Mouse (Mus musculus) liver, embryonic 13.5 days (tissue): ENCODE measurements around the gene Urm1. TPM values are rescaled to one million over a fixed set of nuclear protein-coding genes. Genes with fewer than 3 reads are reported as not detected.

ENCODE experiments used
- ATAC-seq: fragments of 200-750 bp; cut with Nextera tagmentation; 2 replicates; pipeline ENCODE4 v1.8.0; 2017; ENCODE audit warnings: low read depth, mild to moderate bottlenecking, moderate number of reproducible peaks, moderate library complexity
- DNase-seq: peaks from one replicate; pipeline ENCODE4 v3.0.0; 2022
- H3K27ac ChIP-seq: fragments of 300-500 bp; sonication (generic); 2 replicates; pipeline ENCODE4 v1.5.1; 2015; ENCODE audit warnings: moderate library complexity, mild to moderate bottlenecking, inconsistent platforms
- H3K27me3 ChIP-seq: fragments of 300-500 bp; sonication (generic); 2 replicates; pipeline ENCODE4 v1.6.1; 2015; ENCODE audit warnings: mild to moderate bottlenecking, inconsistent platforms
- H3K36me3 ChIP-seq: fragments of 300-500 bp; sonication (generic); 2 replicates; pipeline ENCODE4 v1.6.1; 2015; ENCODE audit warnings: mild to moderate bottlenecking, inconsistent platforms
- H3K4me1 ChIP-seq: fragments of 300-500 bp; sonication (generic); replicated peaks from 2 replicates; pipeline ENCODE4 v1.6.1; 2015; ENCODE audit warnings: inconsistent platforms
- H3K4me2 ChIP-seq: fragments of 300-500 bp; sonication (generic); 2 replicates; pipeline ENCODE4 v1.6.1; 2015; ENCODE audit warnings: inconsistent platforms, mild to moderate bottlenecking, moderate library complexity
- H3K4me3 ChIP-seq: fragments of 300-500 bp; sonication (generic); replicated peaks from 2 replicates; pipeline ENCODE4 v1.5.1; 2015; ENCODE audit warnings: mild to moderate bottlenecking, inconsistent platforms
- H3K9ac ChIP-seq: fragments of 300-500 bp; sonication (generic); 2 replicates; pipeline ENCODE4 v1.6.1; 2015; ENCODE audit warnings: mild to moderate bottlenecking, inconsistent platforms
- H3K9me3 ChIP-seq: fragments of 300-500 bp; sonication (generic); replicated peaks from 2 replicates; pipeline ENCODE4 v1.6.1; 2016; ENCODE audit warnings: inconsistent platforms
- WGBS: fragments of 180-500 bp; shearing (Covaris S2); methylation state at CpG from one replicate; pipeline ENCODE4 v1.1.7; 2015; ENCODE audit not compliant: insufficient replicate concordance; 5-methylcytosine and 5-hydroxymethylcytosine counted together
- microRNA-seq: library from miRNA; unstranded; fragments of <30 nt; microRNA quantifications from one replicate; pipeline ENCODE4, GENCODE M21; 2016
- polyA plus RNA-seq: library from polyadenylated mRNA; unstranded; fragments of >200 nt; fragmentation: Nextera tagmentation; extraction: Ambion mirVana; gene quantifications from 2 replicates; pipeline ENCODE4 v1.2.1, GENCODE M21; 2015

Urm1 gene
- polyA plus RNA-seq, 1 experiment from 2014 or later = 9.9 TPM

- H3K4me2 ChIP-seq = peak overlapping the region; percentile 98
- H3K9me3 ChIP-seq = no peaks in the 10 kb centered on the region
- ATAC-seq (no peak), DNase-seq (no peak)
- 91% methylated on average over 6 of the region's 6 CpGs for WGBS
- H3K36me3 ChIP-seq = peaks cover 55% of the 10 kb centered on the region
- peaks cover 10% of the 10 kb centered on the region for H3K27me3 ChIP-seq
- H3K27ac ChIP-seq = no peak overlapping the region; the same call in 1 of the 2 replicates
- H3K4me3 ChIP-seq = peak overlapping the region; percentile 100; the same call in 1 of the 2 replicates
- peaks cover 27% of the 10 kb centered on the region for H3K4me1 ChIP-seq
- H3K9ac ChIP-seq = peak overlapping the region; percentile 96; the same call in 1 of the 2 replicates
These were observed 71.9 kb downstream of the Urm1 start for GRCm38 (mm10) chr2:29891773-29892172.

Small RNAs within 50 kb of the gene (microRNA-seq; reads per million reads assigned to microRNA genes)
- gene Mir219a-2 (not detected), gene Mir219b (not detected)

Other genes with a start within 250 kb of the Urm1 start
- gene Rapgef1, start 200.4 kb upstream of the Urm1 start, polyA plus RNA-seq = 5.3 and 5.4 TPM in 2 replicates
- gene Gm13420, start 68.4 kb upstream of the Urm1 start, polyA plus RNA-seq = 0.30 TPM in 2 replicates
- gene Gm13547, start 60.8 kb upstream of the Urm1 start, polyA plus RNA-seq = not detected in 2 replicates
- gene Coq4, start 32.6 kb upstream of the Urm1 start, polyA plus RNA-seq = 15.2 and 15.6 TPM in 2 replicates
- 16.2 and 19.1 TPM in 2 replicates for gene Trub2, start 31.6 kb upstream of the Urm1 start, polyA plus RNA-seq
- gene Slc27a4, start 17.4 kb upstream of the Urm1 start, polyA plus RNA-seq = 2.3 and 2.4 TPM in 2 replicates
- gene Cercam, start 49.1 kb downstream of the Urm1 start, polyA plus RNA-seq = 31.1 and 39.0 TPM in 2 replicates
- 39.5 and 49.9 TPM in 2 replicates for gene Odf2, start 69.1 kb downstream of the Urm1 start, polyA plus RNA-seq
- gene Gle1, start 115.4 kb downstream of the Urm1 start, polyA plus RNA-seq = 29.8 and 33.7 TPM in 2 replicates
- 10.9 and 11.3 TPM in 2 replicates for gene Sptan1, start 145.5 kb downstream of the Urm1 start, polyA plus RNA-seq
- gene Wdr34, start 228.8 kb downstream of the Urm1 start, polyA plus RNA-seq = 9.9 and 10.7 TPM in 2 replicates
- 317 and 337 TPM in 2 replicates for gene Set, start 237.3 kb downstream of the Urm1 start, polyA plus RNA-seq